Mouse (Mus musculus) induced T-regulatory cell, adult 2 months (primary cell): ENCODE measurements at regions not wholly inside any gene's neighbourhood (a gene's known extent, or its start where the extent isn't known, plus 50 kb on each side); places are given as distances from the start of the nearest gene placed in this dataset.

ENCODE experiments used
- DNase-seq: peaks from one replicate; pipeline ENCODE4 v3.0.0-alpha.2; 2012; ENCODE audit warnings: low read depth

- no peak for DNase-seq
Observed at GRCm38 (mm10) chr13:101555371-101555874, 212.6 kb downstream of the Pik3r1 start.

- DNase-seq = no peak
Observed at GRCm38 (mm10) chr13:101553131-101553549, 214.9 kb downstream of the Pik3r1 start.

GRCm38 (mm10) chr13:101552451-101552850 is 215.6 kb downstream of the Pik3r1 start:
- no peak for DNase-seq

GRCm38 (mm10) chr13:101551068-101551467 is 216.9 kb downstream of the Pik3r1 start:
- no peak for DNase-seq

- no peak for DNase-seq
Observed at GRCm38 (mm10) chr13:101550526-101550925, 217.5 kb downstream of the Pik3r1 start.

GRCm38 (mm10) chr13:101547887-101548286 is 220.1 kb downstream of the Pik3r1 start:
- DNase-seq = peak; percentile 58

- peak; percentile 22 for DNase-seq
Observed at GRCm38 (mm10) chr13:101547365-101547764, 220.7 kb downstream of the Pik3r1 start.

GRCm38 (mm10) chr13:101545344-101546181 is 222.5 kb downstream of the Pik3r1 start:
- no peak for DNase-seq

GRCm38 (mm10) chr13:101540391-101541191 is 227.4 kb downstream of the Pik3r1 start:
- peak; percentile 85 for DNase-seq

GRCm38 (mm10) chr13:101538110-101538509 is 229.9 kb downstream of the Pik3r1 start:
- peak; percentile 56 for DNase-seq

- DNase-seq = no peak
Observed at GRCm38 (mm10) chr13:101536019-101536418, 232.0 kb downstream of the Pik3r1 start.

GRCm38 (mm10) chr13:101535331-101535866 is 232.6 kb downstream of the Pik3r1 start:
- no peak for DNase-seq

- no peak for DNase-seq
Observed at GRCm38 (mm10) chr13:101534490-101534889, 233.5 kb downstream of the Pik3r1 start.

- DNase-seq = no peak
Observed at GRCm38 (mm10) chr13:101532913-101533312, 235.1 kb downstream of the Pik3r1 start.

GRCm38 (mm10) chr13:101527691-101528090 is 240.3 kb downstream of the Pik3r1 start:
- no peak for DNase-seq

GRCm38 (mm10) chr13:101524781-101525180 is 243.2 kb downstream of the Pik3r1 start:
- no peak for DNase-seq

GRCm38 (mm10) chr13:101524223-101524622 is 243.8 kb downstream of the Pik3r1 start:
- DNase-seq = no peak

GRCm38 (mm10) chr13:101523492-101523891 is 244.5 kb downstream of the Pik3r1 start:
- no peak for DNase-seq

GRCm38 (mm10) chr13:101522597-101522996 is 245.4 kb downstream of the Pik3r1 start:
- DNase-seq = no peak

- no peak for DNase-seq
Observed at GRCm38 (mm10) chr13:101513354-101513753, 254.7 kb downstream of the Pik3r1 start.

GRCm38 (mm10) chr13:101509946-101510345 is 258.1 kb downstream of the Pik3r1 start:
- peak; percentile 83 for DNase-seq

GRCm38 (mm10) chr13:101508331-101508730 is 259.7 kb downstream of the Pik3r1 start:
- DNase-seq = no peak
